Mouse (Mus musculus): Measurements from ENCODE around the gene Nhsl2. TPM values are rescaled to one million over a fixed set of nuclear protein-coding genes. Genes with fewer than 3 reads are reported as not detected.
"Not testable (repeated sequence)": the region's sequence is repeated elsewhere in the genome, so short reads cannot be mapped to it uniquely, and the experiment has no call there.

The Nhsl2 gene
- total RNA-seq, 2 experiments from 2014 or later = 4.2 to 5.0 TPM

DNA sequence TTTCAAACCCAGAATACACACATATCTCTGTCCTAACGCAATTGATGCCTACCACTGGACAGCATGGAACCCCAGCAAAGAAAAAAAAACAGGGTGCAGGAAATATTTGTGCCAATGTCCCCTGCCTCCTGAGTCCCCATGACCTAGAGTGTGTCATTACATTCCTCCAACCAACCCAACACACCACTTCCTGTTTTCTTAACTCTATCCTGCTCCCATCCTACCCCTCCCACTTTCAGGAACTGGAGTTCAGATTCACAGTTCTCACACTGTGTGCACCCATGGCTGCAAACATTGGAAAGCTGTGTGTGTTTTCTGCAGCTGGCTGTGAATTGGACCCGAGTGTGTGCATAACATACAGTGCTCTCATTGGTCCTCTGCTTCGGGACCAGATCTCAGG, 241.4 kb downstream of the Nhsl2 start:
- no peak for DNase-seq

DNA sequence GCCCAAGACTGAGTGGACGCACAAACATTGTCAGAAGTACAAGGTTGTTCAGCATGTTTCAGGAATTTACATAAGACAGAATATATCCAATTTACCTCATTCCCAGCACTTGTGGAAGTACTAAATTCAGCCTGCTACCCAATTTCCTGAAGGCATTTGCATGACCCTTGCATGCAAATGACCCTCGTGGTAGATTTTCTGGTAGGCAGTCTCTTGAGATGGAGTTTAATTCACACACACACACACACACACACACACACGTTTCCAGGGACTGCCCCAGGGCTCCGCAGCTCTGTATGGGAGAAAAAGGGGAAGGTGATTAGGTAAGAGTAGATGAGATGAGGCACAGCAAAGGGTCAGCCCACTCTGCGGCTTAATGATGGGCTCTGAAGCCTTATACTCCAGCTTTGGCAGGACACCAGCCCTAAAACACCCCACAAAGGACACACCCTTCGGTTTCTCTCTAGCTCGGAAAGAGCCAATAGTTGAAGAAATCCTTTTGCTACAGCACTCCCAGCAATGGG, 245.3 kb downstream of the Nhsl2 start:
- no peak for DNase-seq

DNA sequence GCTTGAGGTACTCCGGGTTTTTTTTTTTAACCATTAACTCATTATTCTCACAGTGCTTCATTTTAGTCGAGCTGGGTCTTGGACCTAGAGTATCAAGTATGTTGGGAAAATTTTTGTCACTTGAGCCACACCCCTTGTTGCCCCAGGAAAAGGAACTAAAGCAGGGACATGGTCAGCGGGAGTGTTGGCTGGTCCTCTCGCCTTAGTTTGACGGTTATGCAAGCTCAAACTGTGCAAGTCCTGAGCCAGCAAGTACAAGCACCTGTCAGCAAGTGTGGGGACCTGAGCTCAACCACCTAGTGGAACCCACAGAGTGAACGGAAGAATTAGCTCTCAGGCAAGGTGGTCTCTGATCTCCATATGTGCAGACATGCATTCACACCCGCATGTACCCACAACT, 252.7 kb downstream of the Nhsl2 start:
- DNase-seq = no peak

DNA sequence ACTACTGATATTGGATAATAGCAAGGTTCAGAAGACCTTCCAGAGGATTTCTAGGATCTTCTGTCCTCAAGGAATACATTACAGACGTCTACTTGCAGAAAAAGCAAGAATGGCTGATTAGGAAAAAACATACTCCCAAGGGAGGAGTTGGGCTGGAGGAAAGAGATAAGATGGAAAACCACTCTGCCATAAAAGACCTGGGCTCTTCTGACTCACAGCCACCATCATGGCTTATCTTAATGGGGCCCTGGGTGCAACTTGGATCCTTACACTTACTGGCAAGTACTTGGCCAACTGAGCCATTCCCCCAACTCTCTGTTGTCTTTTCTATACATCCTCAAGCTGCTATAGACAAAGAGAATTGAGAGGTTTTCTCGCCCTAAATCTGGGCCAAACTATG, 254.6 kb downstream of the Nhsl2 start:
- DNase-seq = not testable (repeated sequence)

DNA sequence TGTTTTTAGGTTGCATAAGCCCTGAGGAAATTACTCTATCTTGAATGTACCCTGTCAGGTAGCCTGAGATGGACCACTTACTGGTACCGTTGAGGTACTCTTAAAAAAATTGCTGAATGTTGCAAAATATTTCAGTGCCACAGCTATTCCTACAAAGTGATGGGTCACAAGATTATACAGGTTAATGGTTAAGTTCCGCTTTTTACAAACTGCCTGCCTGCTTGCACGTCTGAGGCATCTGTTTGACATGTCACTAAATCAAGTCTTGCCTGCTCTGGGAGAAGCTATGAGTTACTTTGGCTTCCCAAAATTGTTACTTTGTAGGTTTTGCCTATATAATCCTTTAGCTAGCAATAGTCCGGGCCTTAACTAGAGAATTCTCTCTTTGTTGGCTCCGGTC, 260.2 kb downstream of the Nhsl2 start:
- not testable (repeated sequence) for DNase-seq

DNA sequence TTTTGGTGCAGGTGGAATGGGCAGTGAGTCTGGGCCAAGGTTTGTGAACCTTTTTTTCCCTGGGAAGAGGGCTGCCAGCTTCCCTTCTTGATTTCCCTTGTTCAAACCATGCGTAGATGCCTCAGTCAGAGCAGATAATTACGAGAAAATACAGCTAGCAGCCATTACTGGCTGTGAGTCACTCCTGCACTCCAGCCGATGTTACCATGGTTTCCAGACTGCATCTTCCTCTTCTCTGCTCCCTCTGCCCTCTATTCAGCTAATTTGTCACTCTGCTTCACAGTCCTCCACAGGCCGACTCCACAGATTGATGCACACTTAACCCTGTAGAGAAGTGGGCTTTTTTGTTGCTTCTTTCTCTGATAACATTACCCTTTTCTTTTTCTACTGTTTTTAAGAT, 266.5 kb downstream of the Nhsl2 start:
- DNase-seq = no peak

DNA sequence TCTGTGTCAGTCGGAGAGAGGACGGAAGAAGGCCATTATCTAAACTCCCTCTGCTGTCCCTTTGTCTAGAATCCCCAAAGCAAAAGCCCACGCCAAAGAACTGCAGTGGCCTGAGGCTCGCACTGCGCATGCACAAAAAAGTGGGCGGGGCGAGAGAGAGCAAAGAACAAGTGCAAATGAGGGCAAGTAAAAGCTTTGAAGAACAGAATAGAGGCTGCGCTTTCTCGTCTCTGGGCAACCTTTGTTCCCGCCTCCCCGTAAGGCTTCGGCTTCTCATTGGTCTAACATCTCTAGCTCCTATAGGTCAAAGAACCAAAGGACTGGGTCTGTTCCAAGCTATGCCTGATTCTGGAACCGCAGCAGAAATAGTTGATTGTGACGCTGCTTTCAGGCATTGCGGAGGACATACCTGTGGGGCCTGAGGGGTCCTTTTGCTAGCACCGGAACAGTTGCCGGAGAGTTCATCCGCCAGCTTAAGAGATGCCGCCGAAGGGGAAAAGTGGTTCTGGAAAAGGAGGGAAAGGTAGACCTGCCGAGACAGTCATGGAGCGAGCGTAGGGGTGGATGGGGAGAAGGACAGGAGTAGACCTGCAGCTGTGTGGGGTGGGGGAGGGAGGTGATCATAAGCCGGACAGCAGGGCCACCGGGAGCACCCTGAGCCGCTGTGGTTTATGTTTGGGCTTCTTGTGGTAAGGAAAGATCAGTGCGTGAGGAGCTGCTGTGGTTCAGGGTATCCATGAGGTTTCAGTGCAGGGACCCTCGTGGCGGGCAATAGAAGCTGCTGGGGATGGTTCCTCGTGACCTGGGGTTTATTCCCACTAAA, 270.1 kb downstream of the Nhsl2 start, which contains the start of gene Pin4:
Gene Pin4, plus strand, starts transcription at position 406 of the 823 bp plus-strand sequence.
- DNase-seq = peak; percentile 96 to 97

DNA sequence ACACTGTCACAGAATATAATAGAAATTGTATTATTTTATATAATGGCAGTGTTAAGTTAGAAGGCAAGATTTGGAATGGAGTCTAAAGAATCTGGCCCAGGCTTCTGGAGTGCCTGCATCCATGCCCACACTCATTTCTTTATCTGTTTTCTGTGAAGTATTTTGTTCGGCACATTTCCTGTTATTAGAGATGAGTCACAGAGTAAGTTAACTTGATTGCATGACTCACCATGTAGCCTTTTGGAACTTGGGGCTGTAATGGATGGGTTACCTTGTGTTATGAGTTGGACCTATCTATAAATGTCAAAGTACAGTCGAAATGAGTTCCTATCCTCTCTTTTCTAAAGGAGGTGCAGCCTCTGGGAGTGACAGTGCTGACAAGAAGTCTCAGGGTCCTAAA, 272.1 kb downstream of the Nhsl2 start:
- no peak for DNase-seq

DNA sequence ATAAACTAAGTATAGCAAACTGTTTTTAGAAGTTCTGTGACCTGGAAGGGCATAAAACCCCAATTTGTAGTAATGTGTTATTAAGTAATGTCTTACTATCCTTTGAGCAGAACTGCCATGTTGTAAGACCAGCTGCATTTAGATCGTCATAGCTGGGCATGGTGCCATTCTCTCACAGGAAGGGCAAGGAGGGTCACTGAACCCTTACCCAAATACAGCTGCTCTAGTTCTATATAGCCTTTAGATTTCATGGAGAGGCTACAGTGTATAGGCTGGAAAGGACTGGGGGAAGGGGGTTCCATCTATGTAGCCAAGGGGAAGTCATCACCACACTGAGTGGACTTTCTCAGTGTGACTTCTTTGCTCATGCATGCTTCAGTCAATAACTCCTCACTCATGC, 292.0 kb downstream of the Nhsl2 start:
- DNase-seq = no peak

Small RNA genes lying within 50 kb of the gene (microRNA-seq; reads per million reads assigned to microRNA genes)
- 0 reads per million in 2 experiments for gene Gm27843

Other genes with a start within 250 kb of the Nhsl2 start
- gene Ogt, start 209.3 kb upstream of the Nhsl2 start, total RNA-seq (2021) = 10 to 100 TPM; 42.5 to 56.8 TPM
- under 1 TPM; 0.20 to 0.54 TPM for gene Cxcr3, start 115.1 kb upstream of the Nhsl2 start, total RNA-seq (2021)
- not detected for gene Gm4779, start 55.0 kb upstream of the Nhsl2 start, total RNA-seq (2021)
- gene 8030474K03Rik, start 54.7 kb upstream of the Nhsl2 start, total RNA-seq (2021) = not detected
- gene Rtl5, start 221.9 kb downstream of the Nhsl2 start, total RNA-seq (2021) = 1 to 10 TPM; 1.1 to 1.3 TPM